Mouse (Mus musculus): Measurements from ENCODE around the gene Pde4c. TPM values are rescaled to one million over a fixed set of nuclear protein-coding genes. Genes with fewer than 3 reads are reported as not detected.

Pde4c gene
- polyA plus RNA-seq, 1 experiment from 2014 or later: not detected

- 0 out of 2 replicates have a peak overlapping the region, but pooled peaks have one; percentile 47 for H3K9ac ChIP-seq
- H3K36me3 ChIP-seq: peaks cover 4% of the 10 kb centered on the region
- no peak for ATAC-seq (ENCODE audit: extremely low read depth, insufficient number of reproducible peaks, low FRiP score, low TSS enrichment)
- no peaks in the 10 kb centered on the region for H3K9me3 ChIP-seq
- 0 out of 2 replicates have a peak, but pooled peaks cover under 1% of the 10 kb centered on the region for H3K4me1 ChIP-seq
- WGBS: 78% methylated on average over 14 of the region's 14 CpGs
- H3K4me2 ChIP-seq: no peak overlapping the region
- no peak overlapping the region for H3K4me3 ChIP-seq
- H3K27ac ChIP-seq (replicated peaks): no peak overlapping the region
- H3K27me3 ChIP-seq (replicated peaks): 0 out of 2 replicates have a peak, but pooled peaks cover 8% of the 10 kb centered on the region
These were observed 15.2 kb upstream of the Pde4c start for GRCm38 (mm10) chr8:70708281-70708680.

- WGBS: 82% methylated on average over 9 of the region's 9 CpGs
- Histone ChIP-seq H3K4me3 (no peak overlapping the region), H3K9ac (no peak overlapping the region), H3K4me1 (no peaks in the 10 kb centered on the region), H3K36me3 (no peaks in the 10 kb centered on the region), H3K27me3 (replicated peaks) (0 out of 2 replicates have a peak, but pooled peaks cover 13% of the 10 kb centered on the region), H3K9me3 (no peaks in the 10 kb centered on the region), H3K4me2 (no peak overlapping the region), H3K27ac (replicated peaks) (no peak overlapping the region)
- ATAC-seq (ENCODE audit: extremely low read depth, insufficient number of reproducible peaks, low FRiP score, low TSS enrichment): no peak; the same call in 1 of the 2 replicates
These were observed 13.7 kb upstream of the Pde4c start for GRCm38 (mm10) chr8:70709794-70710193.

GRCm38 (mm10) chr8:70710296-70710695 lies 13.2 kb upstream of the Pde4c start:
- no peak overlapping the region for H3K27ac ChIP-seq (replicated peaks)
- no peaks in the 10 kb centered on the region for H3K9me3 ChIP-seq
- H3K4me1 ChIP-seq: no peaks in the 10 kb centered on the region
- no peaks in the 10 kb centered on the region for H3K36me3 ChIP-seq
- WGBS: 77% methylated on average over 1 of the region's 1 CpGs
- no peak overlapping the region for H3K4me3 ChIP-seq
- no peak overlapping the region for H3K9ac ChIP-seq
- no peak overlapping the region for H3K4me2 ChIP-seq
- H3K27me3 ChIP-seq (replicated peaks): 0 out of 2 replicates have a peak, but pooled peaks cover 13% of the 10 kb centered on the region
- no peak for ATAC-seq (ENCODE audit: extremely low read depth, insufficient number of reproducible peaks, low FRiP score, low TSS enrichment)

- no peak overlapping the region for H3K27ac ChIP-seq (replicated peaks)
- no peak overlapping the region for H3K4me3 ChIP-seq
- H3K9me3 ChIP-seq: no peaks in the 10 kb centered on the region
- no peak for ATAC-seq (ENCODE audit: extremely low read depth, insufficient number of reproducible peaks, low FRiP score, low TSS enrichment)
- 77% methylated on average over 11 of the region's 11 CpGs for WGBS
- H3K4me2 ChIP-seq: no peak overlapping the region
- H3K27me3 ChIP-seq (replicated peaks): 0 out of 2 replicates have a peak, but pooled peaks cover 13% of the 10 kb centered on the region
- H3K4me1 ChIP-seq: no peaks in the 10 kb centered on the region
- H3K36me3 ChIP-seq: no peaks in the 10 kb centered on the region
- H3K9ac ChIP-seq: no peak overlapping the region
These were observed 12.5 kb upstream of the Pde4c start for GRCm38 (mm10) chr8:70711041-70711440.

- Histone ChIP-seq H3K9ac (no peak overlapping the region), H3K4me2 (no peak overlapping the region), H3K36me3 (no peaks in the 10 kb centered on the region), H3K27me3 (replicated peaks) (peaks cover 39% of the 10 kb centered on the region), H3K4me1 (no peaks in the 10 kb centered on the region), H3K4me3 (no peak overlapping the region), H3K27ac (replicated peaks) (no peak overlapping the region), H3K9me3 (no peaks in the 10 kb centered on the region)
- ATAC-seq (ENCODE audit: extremely low read depth, insufficient number of reproducible peaks, low FRiP score, low TSS enrichment): no peak
- WGBS: 75% methylated on average over 7 of the region's 7 CpGs
These were observed 9.5 kb upstream of the Pde4c start for GRCm38 (mm10) chr8:70713991-70714390.

GRCm38 (mm10) chr8:70715086-70715485 lies 8.4 kb upstream of the Pde4c start:
- H3K27ac ChIP-seq (replicated peaks): no peak overlapping the region
- no peaks in the 10 kb centered on the region for H3K9me3 ChIP-seq
- H3K4me1 ChIP-seq: no peaks in the 10 kb centered on the region
- no peak overlapping the region for H3K4me2 ChIP-seq
- H3K36me3 ChIP-seq: no peaks in the 10 kb centered on the region
- 42% methylated on average over 2 of the region's 2 CpGs for WGBS
- H3K4me3 ChIP-seq: no peak overlapping the region
- ATAC-seq (ENCODE audit: extremely low read depth, insufficient number of reproducible peaks, low FRiP score, low TSS enrichment): no peak
- no peak overlapping the region for H3K9ac ChIP-seq
- H3K27me3 ChIP-seq (replicated peaks): peaks cover 50% of the 10 kb centered on the region

GRCm38 (mm10) chr8:70716521-70717400 lies 6.8 kb upstream of the Pde4c start:
- 76% methylated on average over 40 of the region's 40 CpGs for WGBS
- H3K27me3 ChIP-seq (replicated peaks): peaks cover 54% of the 10 kb centered on the region
- no peak for ATAC-seq (ENCODE audit: extremely low read depth, insufficient number of reproducible peaks, low FRiP score, low TSS enrichment)

GRCm38 (mm10) chr8:70718297-70718696 lies 5.2 kb upstream of the Pde4c start, which contains the start of gene Gm3336:
Gene Gm3336, plus strand, starts transcription at chr8:70718543.
- WGBS: 2% methylated on average over 19 of the region's 19 CpGs
- no peak within 1 kb of the TSS for H3K4me2 ChIP-seq
- H3K27me3 ChIP-seq (replicated peaks): peaks cover 54% of the 10 kb centered on the region

More at GRCm38 (mm10) chr8:70716521-70717400, 6.8 kb upstream of the Pde4c start:
- Histone ChIP-seq H3K4me1 (no peaks in the 10 kb centered on the region), H3K9ac (no peak overlapping the region), H3K9me3 (no peaks in the 10 kb centered on the region), H3K4me2 (no peak overlapping the region), H3K4me3 (no peak overlapping the region), H3K36me3 (no peaks in the 10 kb centered on the region), H3K27ac (replicated peaks) (no peak overlapping the region)

GRCm38 (mm10) chr8:70719796-70720270 lies 3.7 kb upstream of the Pde4c start:
- Histone ChIP-seq H3K9ac (no peak overlapping the region), H3K27me3 (replicated peaks) (peaks cover 60% of the 10 kb centered on the region), H3K36me3 (no peaks in the 10 kb centered on the region), H3K4me1 (no peaks in the 10 kb centered on the region), H3K4me2 (no peak overlapping the region), H3K4me3 (no peak overlapping the region), H3K9me3 (no peaks in the 10 kb centered on the region), H3K27ac (replicated peaks) (no peak overlapping the region)
- WGBS: 42% methylated on average over 9 of the region's 9 CpGs
- ATAC-seq (ENCODE audit: extremely low read depth, insufficient number of reproducible peaks, low FRiP score, low TSS enrichment): no peak

More at GRCm38 (mm10) chr8:70718297-70718696, 5.2 kb upstream of the Pde4c start, which contains the start of gene Gm3336:
- Histone ChIP-seq H3K9me3 (no peaks in the 10 kb centered on the region), H3K4me1 (no peaks in the 10 kb centered on the region), H3K36me3 (no peaks in the 10 kb centered on the region), H3K4me3 (no peak within 1 kb of the TSS), H3K9ac (no peak within 1 kb of the TSS), H3K27ac (replicated peaks) (no peak within 1 kb of the TSS)
- no peak for ATAC-seq (ENCODE audit: extremely low read depth, insufficient number of reproducible peaks, low FRiP score, low TSS enrichment)

- no peak overlapping the region for H3K4me3 ChIP-seq
- H3K9me3 ChIP-seq: no peaks in the 10 kb centered on the region
- no peaks in the 10 kb centered on the region for H3K36me3 ChIP-seq
- H3K27ac ChIP-seq (replicated peaks): no peak overlapping the region
- no peak overlapping the region for H3K9ac ChIP-seq
- WGBS: under 1% methylated on average over 3 of the region's 3 CpGs
- H3K4me2 ChIP-seq: no peak overlapping the region
- H3K4me1 ChIP-seq: no peaks in the 10 kb centered on the region
- H3K27me3 ChIP-seq (replicated peaks): peaks cover 64% of the 10 kb centered on the region
- no peak for ATAC-seq (ENCODE audit: extremely low read depth, insufficient number of reproducible peaks, low FRiP score, low TSS enrichment)
These were observed 2.8 kb upstream of the Pde4c start for GRCm38 (mm10) chr8:70720739-70721138.

- no peak for ATAC-seq (ENCODE audit: extremely low read depth, insufficient number of reproducible peaks, low FRiP score, low TSS enrichment)
- Histone ChIP-seq H3K4me3 (no peak overlapping the region), H3K9ac (no peak overlapping the region), H3K4me1 (no peaks in the 10 kb centered on the region), H3K4me2 (no peak overlapping the region), H3K27me3 (replicated peaks) (peaks cover 70% of the 10 kb centered on the region), H3K9me3 (no peaks in the 10 kb centered on the region), H3K27ac (replicated peaks) (no peak overlapping the region), H3K36me3 (no peaks in the 10 kb centered on the region)
- WGBS: 80% methylated on average over 8 of the region's 8 CpGs
These were observed 1.9 kb upstream of the Pde4c start for GRCm38 (mm10) chr8:70721601-70722000.
